Comparison of ENCODE assay signal across 8 mouse cellular contexts in the genomic region with DNA sequence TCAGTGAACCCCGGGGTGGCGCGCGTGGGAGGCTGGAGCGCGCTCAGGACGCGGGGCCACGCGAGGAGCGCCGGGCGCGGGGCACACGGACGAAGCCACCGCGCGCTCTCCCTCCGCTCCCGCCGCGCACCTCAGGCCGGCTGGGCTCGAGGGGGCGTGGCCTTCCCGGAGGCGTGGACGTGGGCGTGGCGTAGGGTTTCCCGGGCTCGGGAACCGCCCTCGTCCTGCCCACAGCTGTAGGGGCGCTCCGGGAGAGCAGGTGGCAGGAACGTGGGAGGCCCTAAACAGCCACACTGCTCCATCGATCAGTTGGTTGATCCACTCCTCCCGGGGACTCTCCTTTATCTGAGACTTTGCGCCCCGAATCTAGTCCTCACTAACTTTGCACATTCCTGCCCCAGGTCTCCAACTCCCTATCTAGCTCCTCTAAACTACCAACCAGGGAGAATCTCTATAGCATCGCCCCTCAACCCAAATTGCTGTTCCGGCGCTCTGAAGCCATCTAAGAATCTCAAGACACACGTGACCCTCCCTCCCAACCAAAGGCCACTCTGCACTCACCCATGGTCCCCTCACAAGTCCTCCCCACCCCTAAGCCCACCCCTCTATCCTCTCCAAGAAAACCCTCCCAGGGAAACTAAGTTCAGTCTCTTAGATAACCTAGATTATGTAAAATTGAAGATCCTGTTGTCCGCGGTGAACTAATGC. TPM values are rescaled to one million over a fixed set of nuclear protein-coding genes. Genes with fewer than 3 reads are reported as not detected.
DNase-seq lines count a peak whose midpoint lies in the region; ATAC-seq and TF ChIP-seq lines count a peak whose summit lies in the region.

A gene (minus strand): TSS at position 115 of the 708 bp plus-strand sequence.

- ATAC-seq in forebrain, embryonic 14.5 days = peak; percentile 55

- H3K4me2 ChIP-seq in forebrain, embryonic 14.5 days (ENCODE audit: low read length) = peak within 1 kb of the TSS; percentile 78

- no peaks in the 10 kb centered on the region for H3K36me3 ChIP-seq in ES-E14 (ENCODE audit: control insufficient read depth, insufficient read depth, low read length, poor library complexity, severe bottlenecking)
- H3K36me3 ChIP-seq in forebrain, embryonic 14.5 days (ENCODE audit: control insufficient read depth, insufficient read depth, low read length) = no peaks in the 10 kb centered on the region

- in situ Hi-C loops in ES-E14 (cut with MboI; ENCODE audit: low sequenced_read_pairs in 2 of 2, unreplicated experiment in 2 of 2) = no loop called here

- H3K27ac ChIP-seq in ES-E14 (ENCODE audit: insufficient read depth, low read depth, low read length, poor library complexity, severe bottlenecking) = 0 out of 2 replicates have a peak within 1 kb of the TSS, but pooled peaks have one; percentile 7
- H3K27ac ChIP-seq in forebrain, embryonic 14.5 days (ENCODE audit: low read depth, low read length) = no peak within 1 kb of the TSS; the same call in 1 of the 2 replicates

- peak within 1 kb of the TSS; percentile 76 to 83 for H3K4me3 ChIP-seq in ES-E14 (ENCODE audit: insufficient read depth in 1 of 2, low read depth in 1 of 2, low read length in 2 of 2, poor library complexity in 1 of 2, severe bottlenecking in 1 of 2)
- H3K4me3 ChIP-seq in forebrain, embryonic 14.5 days (ENCODE audit: low read depth, low read length) = peak within 1 kb of the TSS; percentile 37

- peaks cover 0 to 27% of the 10 kb centered on the region in 2 experiments; a peak in 2 of 4 replicates for H3K4me1 ChIP-seq in ES-E14 (ENCODE audit: control insufficient read depth in 2 of 2, insufficient read depth in 2 of 2, low read length in 2 of 2, poor library complexity in 1 of 2)
- peaks cover 8% of the 10 kb centered on the region for H3K4me1 ChIP-seq in forebrain, embryonic 14.5 days (ENCODE audit: control insufficient read depth, insufficient read depth, low read length)

- H3K27me3 ChIP-seq in forebrain, embryonic 14.5 days (replicated peaks; ENCODE audit: control insufficient read depth, insufficient read depth, low read length) = peaks cover 52% of the 10 kb centered on the region

- H3K9me3 ChIP-seq in ES-E14 (ENCODE audit: control insufficient read depth, insufficient read depth, low read depth, low read length) = no peaks in the 10 kb centered on the region
- H3K9me3 ChIP-seq in forebrain, embryonic 14.5 days (replicated peaks; ENCODE audit: control insufficient read depth, low read length) = no peaks in the 10 kb centered on the region

- peak within 1 kb of the TSS; percentile 83 for H3K9ac ChIP-seq in ES-E14 (ENCODE audit: insufficient read depth, low read depth, low read length, poor library complexity, severe bottlenecking)
- H3K9ac ChIP-seq in forebrain, embryonic 14.5 days (ENCODE audit: low read length) = peak within 1 kb of the TSS; percentile 54

- intact Hi-C loops in heart, postnatal 14 days (cut with DNase I) = loop anchor here (2.0 to 5.0 kb wide), 2 partner anchors 39 to 70 kb away; a partner anchor contains a TSS

- no peak for DNase-seq in ES-E14 (ENCODE audit: low read depth, low spot score)
- peak; percentile 79 for DNase-seq in c-Kit-negative CD71-positive TER-119-positive erythroid progenitor cells, embryonic 14.5 days (ENCODE audit: low read depth, low spot score)
- peak; percentile 74 for DNase-seq in forebrain, embryonic 14.5 days (ENCODE audit: low spot score)
- DNase-seq in heart, postnatal 14 days = peak; percentile 85 to 91
- peak; percentile 96 to 97 for DNase-seq in kidney, postnatal 4 days
- peak; percentile 93 for DNase-seq in lung, postnatal 14 days
- peak; percentile 86 for DNase-seq in retina, embryonic 14.5 days (ENCODE audit: low spot score)
- DNase-seq in urinary bladder, adult 2 months (ENCODE audit: low spot score) = peak; percentile 74

- under 1% methylated on average over 44 of the region's 48 CpGs for WGBS in forebrain, embryonic 14.5 days

TF ChIP-seq in ES-E14, 5 proteins besides CTCF, POLR2A, EP300 and RAD21:
- TF ChIP-seq MAFK (IDR thresholded peaks at IDR 0.05; ENCODE audit: insufficient read depth, low read depth, low read length) = no peak
- no peak for TF ChIP-seq CHD2 (IDR thresholded peaks at IDR 0.05; ENCODE audit: low read depth, low read length)
- TF ChIP-seq HCFC1 (IDR thresholded peaks at IDR 0.05; ENCODE audit: borderline replicate concordance, insufficient read depth, low read length) = no peak
- no peak for TF ChIP-seq ZNF384 (IDR thresholded peaks at IDR 0.05; ENCODE audit: low read depth, low read length)
- no peak for TF ChIP-seq ZC3H11A (IDR thresholded peaks at IDR 0.05; ENCODE audit: borderline replicate concordance, low read depth, low read length)
TF ChIP-seq in ES-E14: peak in this region for 0.

RNA-seq across cellular contexts. Expression of the gene that starts here (rescaled TPM):
- 8.4 and 17.7 TPM in 2 replicates for total RNA-seq in ES-E14 (2012; rRNA removed)
- 0.94 and 1.7 TPM in 2 replicates for polyA plus RNA-seq in forebrain, embryonic 14.5 days (2014; fragmentation: Nextera tagmentation; extraction: Ambion mirVana)
- total RNA-seq in heart, postnatal 14 days (2021) = 10 to 100 TPM; 19.7 to 20.0 TPM
- polyA plus RNA-seq in urinary bladder, adult 2 months (2012; rRNA removed) = 22.8 and 28.7 TPM in 2 replicates
